Mouse (Mus musculus): ENCODE results near the gene Rtl6. TPM values are rescaled to one million over a fixed set of nuclear protein-coding genes. Genes with fewer than 3 reads are reported as not detected.

Gene Rtl6
- polyA plus RNA-seq, 1 experiment from 2014 or later, result 10.3 TPM

DNA sequence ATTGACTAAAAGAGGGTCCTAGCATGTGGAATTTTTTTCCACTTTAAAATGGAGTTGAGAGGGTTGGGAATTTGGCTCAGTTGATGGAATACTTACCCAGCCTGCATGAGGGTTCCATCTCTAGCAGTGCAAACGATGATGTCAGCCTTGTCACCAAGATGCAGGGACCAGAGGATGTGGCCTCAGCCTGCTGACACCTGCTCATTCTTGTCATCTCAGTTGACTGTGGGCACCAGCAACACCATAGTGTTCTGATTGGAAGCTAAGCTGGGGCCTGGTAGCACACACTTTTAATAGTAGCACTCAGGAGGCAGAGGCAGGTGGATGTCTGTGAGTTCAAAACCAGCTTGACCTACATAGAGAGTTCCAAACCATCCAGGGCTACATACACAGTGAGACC, 21.0 kb upstream of the Rtl6 start:
- no peaks in the 10 kb centered on the region for H3K27me3 ChIP-seq (replicated peaks)
- H3K9ac ChIP-seq, result no peak overlapping the region
- no peak overlapping the region for H3K4me3 ChIP-seq (replicated peaks)
- H3K4me1 ChIP-seq (replicated peaks), result no peaks in the 10 kb centered on the region
- ATAC-seq, result no peak
- no peak overlapping the region for H3K27ac ChIP-seq
- no peak overlapping the region for H3K4me2 ChIP-seq (replicated peaks)
- H3K36me3 ChIP-seq, result no peaks in the 10 kb centered on the region
- no peaks in the 10 kb centered on the region for H3K9me3 ChIP-seq
- 66% methylated on average over 1 of the region's 1 CpGs for WGBS

DNA sequence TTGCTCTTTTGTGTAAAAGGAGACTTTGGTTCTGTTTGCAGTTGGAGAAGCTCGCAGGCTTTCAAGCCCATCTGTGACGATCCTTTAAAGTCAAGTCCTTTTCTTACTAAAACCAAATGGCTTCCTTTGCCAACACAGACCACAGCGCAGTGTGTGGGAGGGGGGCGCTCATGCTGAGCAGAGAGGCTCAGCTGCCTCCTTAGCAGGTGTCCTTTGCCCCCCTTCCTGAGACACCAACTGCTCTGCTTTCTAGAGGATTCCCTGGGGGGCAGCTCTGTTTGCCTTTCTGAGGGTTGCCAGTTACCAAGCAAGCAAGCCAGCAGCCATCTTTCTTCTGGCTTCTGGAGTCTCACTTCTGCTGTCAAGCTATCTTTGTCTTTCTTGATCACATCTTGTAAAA, 19.4 kb upstream of the Rtl6 start:
- no peaks in the 10 kb centered on the region for H3K4me1 ChIP-seq (replicated peaks)
- no peak overlapping the region for H3K9ac ChIP-seq
- no peak overlapping the region for H3K4me2 ChIP-seq (replicated peaks)
- no peak overlapping the region for H3K4me3 ChIP-seq (replicated peaks)
- H3K9me3 ChIP-seq, result no peaks in the 10 kb centered on the region
- no peaks in the 10 kb centered on the region for H3K27me3 ChIP-seq (replicated peaks)
- 44% methylated on average over 4 of the region's 4 CpGs for WGBS
- no peak for ATAC-seq
- no peak overlapping the region for H3K27ac ChIP-seq
- no peaks in the 10 kb centered on the region for H3K36me3 ChIP-seq

DNA sequence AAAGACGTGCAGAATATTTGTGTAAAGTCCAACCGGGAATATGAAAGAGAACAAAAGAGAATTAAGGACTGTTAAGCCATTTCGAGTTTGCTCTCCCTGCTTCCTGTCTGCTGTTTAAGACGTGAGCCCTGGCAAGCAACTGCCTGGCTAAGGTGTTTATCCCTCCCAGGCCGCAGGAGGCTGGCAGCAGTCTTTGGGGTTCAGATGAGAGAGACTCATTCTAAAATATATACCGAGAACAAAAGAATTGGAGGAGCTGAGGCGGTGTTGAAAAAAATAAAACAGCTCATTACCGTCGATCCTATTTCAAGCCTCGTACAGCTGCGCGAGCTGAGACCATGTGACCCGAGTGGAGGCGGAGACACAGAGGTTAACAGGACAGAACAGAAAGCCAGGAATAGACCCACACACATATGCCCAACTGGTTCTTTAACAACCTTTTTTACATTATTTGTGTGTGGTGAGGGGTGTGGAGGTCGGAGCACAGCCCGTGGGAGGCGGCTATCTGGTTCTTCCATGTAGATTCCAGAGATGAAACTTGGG, 9.0 kb upstream of the Rtl6 start:
- Histone ChIP-seq H3K36me3 (no peaks in the 10 kb centered on the region), H3K4me2 (replicated peaks) (no peak overlapping the region), H3K9ac (no peak overlapping the region), H3K27ac (no peak overlapping the region), H3K4me1 (replicated peaks) (no peaks in the 10 kb centered on the region), H3K9me3 (no peaks in the 10 kb centered on the region), H3K4me3 (replicated peaks) (no peak overlapping the region), H3K27me3 (replicated peaks) (no peaks in the 10 kb centered on the region)
- 61% methylated on average over 17 of the region's 17 CpGs for WGBS
- ATAC-seq, result no peak

DNA sequence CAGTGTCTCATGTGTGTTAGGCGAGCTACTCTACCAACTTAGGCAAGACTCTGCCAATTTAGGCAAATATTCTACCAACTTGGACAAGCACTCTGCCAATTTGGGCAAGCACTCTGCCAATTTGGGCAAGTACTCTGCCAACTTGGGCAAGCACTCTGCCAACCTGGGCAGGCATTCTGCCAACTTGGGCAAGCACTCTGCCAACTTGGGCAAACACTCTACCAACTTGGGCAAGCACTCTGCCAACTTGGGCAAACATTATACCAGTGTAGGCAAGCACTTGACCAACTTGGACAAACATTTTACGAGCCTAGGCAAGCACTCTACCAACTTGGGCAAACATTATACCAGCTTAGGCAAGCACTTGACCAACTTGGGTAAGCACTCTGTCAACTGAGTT, 3.9 kb upstream of the Rtl6 start:
- Histone ChIP-seq H3K27ac (no peak overlapping the region), H3K4me3 (replicated peaks) (no peak overlapping the region), H3K4me2 (replicated peaks) (no peak overlapping the region), H3K9ac (no peak overlapping the region), H3K9me3 (no peaks in the 10 kb centered on the region), H3K36me3 (0 out of 2 replicates have a peak, but pooled peaks cover 4% of the 10 kb centered on the region), H3K4me1 (replicated peaks) (0 out of 2 replicates have a peak, but pooled peaks cover 4% of the 10 kb centered on the region), H3K27me3 (replicated peaks) (no peaks in the 10 kb centered on the region)
- no peak for ATAC-seq
- 79% methylated on average over 2 of the region's 2 CpGs for WGBS

DNA sequence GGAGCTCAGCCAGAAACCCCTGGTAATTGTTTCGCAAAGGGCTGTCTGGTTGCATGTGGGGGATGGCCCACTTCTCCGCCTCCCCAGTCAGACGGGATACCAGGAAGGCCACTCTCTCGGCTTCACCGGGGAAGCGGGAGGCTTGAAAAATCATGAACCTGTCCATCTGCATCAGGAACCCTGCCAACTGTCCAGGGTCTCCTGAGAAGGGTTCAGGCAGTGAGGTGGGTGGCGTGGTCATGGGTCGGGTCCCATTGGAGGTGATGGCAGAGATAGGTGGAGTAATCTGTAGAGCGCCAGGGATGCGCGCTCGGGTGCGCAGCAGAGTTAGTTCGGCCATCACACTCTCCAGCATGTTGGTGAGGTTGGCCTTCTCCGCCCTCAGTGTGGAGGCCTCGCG, 949 bp downstream of the Rtl6 start:
- Histone ChIP-seq H3K4me2 (replicated peaks) (peak overlapping the region; percentile 84), H3K4me1 (replicated peaks) (0 out of 2 replicates have a peak, but pooled peaks cover 4% of the 10 kb centered on the region), H3K27me3 (replicated peaks) (no peaks in the 10 kb centered on the region), H3K9ac (no peak overlapping the region), H3K9me3 (no peaks in the 10 kb centered on the region), H3K4me3 (replicated peaks) (peak overlapping the region; percentile 75; the same call in 1 of the 2 replicates), H3K36me3 (0 out of 2 replicates have a peak, but pooled peaks cover 8% of the 10 kb centered on the region), H3K27ac (no peak overlapping the region)
- WGBS, result 96% methylated on average over 17 of the region's 17 CpGs
- ATAC-seq, result no peak

DNA sequence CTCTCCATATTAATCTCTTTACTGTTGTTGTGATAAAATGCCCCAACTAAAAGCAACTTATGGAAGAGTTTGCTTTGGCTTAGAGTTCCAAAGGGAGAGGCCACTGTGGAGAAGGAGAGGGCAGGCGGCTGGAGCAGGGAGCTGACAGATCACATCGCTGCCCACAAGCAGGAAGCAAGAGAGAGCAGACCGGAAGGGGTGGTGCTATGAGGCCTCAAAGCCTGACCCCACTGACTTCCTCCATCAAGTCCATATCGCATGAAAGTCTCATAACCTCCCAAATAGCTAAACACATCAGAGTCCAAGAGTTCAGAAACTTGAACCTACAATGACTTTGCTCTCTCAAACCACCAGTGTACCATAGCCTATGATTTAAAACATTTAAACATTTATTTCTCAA, 6.6 kb downstream of the Rtl6 start:
- Histone ChIP-seq H3K27ac (no peak overlapping the region), H3K27me3 (replicated peaks) (no peaks in the 10 kb centered on the region), H3K4me2 (replicated peaks) (no peak overlapping the region), H3K9me3 (no peaks in the 10 kb centered on the region), H3K9ac (no peak overlapping the region), H3K36me3 (0 out of 2 replicates have a peak, but pooled peaks cover 3% of the 10 kb centered on the region), H3K4me3 (replicated peaks) (no peak overlapping the region), H3K4me1 (replicated peaks) (no peaks in the 10 kb centered on the region)
- 69% methylated on average over 4 of the region's 4 CpGs for WGBS
- no peak for ATAC-seq

DNA sequence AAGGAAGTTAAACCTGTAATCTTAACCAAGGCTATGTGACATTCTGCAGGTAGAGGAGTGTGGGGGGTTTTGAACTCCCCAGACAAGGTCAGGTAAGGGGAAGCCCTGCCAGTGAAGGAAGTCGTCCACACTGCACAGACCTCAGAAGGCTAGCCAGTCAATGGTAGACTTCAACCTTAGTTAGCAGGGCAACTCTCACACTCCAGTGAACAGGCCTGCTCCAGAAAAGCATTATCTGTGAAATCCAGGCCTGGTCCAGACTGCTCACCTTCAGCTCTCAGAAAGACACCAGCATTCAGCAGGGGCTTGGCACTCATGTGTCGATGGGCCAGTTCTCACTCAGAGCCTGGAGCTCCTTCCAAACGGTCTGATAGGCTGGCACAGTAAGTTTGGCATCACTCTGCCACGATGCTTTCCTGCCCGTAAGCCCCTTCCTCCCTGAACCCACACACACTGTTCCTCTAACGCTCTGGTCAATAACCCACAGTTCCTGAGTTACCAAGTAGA, 8.3 kb downstream of the Rtl6 start:
- ATAC-seq, result no peak
- H3K9ac ChIP-seq, result no peak overlapping the region
- H3K4me3 ChIP-seq (replicated peaks), result no peak overlapping the region
- H3K4me1 ChIP-seq (replicated peaks), result no peaks in the 10 kb centered on the region
- no peaks in the 10 kb centered on the region for H3K27me3 ChIP-seq (replicated peaks)
- H3K27ac ChIP-seq, result no peak overlapping the region
- H3K36me3 ChIP-seq, result no peaks in the 10 kb centered on the region
- 84% methylated on average over 6 of the region's 6 CpGs for WGBS
- no peaks in the 10 kb centered on the region for H3K9me3 ChIP-seq
- no peak overlapping the region for H3K4me2 ChIP-seq (replicated peaks)

DNA sequence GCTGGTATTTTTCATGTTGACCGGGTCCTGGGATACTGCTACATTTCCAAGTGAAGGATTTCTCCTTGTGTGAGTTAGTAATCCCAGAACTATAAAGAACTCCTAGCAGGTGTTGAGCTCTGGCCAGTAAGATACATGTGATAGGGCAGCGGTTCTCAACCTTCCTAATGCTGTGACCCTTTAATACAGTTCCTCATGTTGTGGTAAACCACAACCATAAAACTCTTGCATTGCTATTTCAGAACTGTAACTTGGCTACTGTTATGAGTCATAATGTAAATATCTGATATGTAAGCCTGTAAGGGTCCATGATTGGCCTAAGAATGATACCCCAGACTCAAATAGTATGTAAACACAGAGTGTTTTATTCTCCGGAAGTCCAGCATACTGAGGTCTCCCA, 11.6 kb downstream of the Rtl6 start:
- Histone ChIP-seq H3K36me3 (no peaks in the 10 kb centered on the region), H3K27me3 (replicated peaks) (no peaks in the 10 kb centered on the region), H3K4me3 (replicated peaks) (no peak overlapping the region), H3K4me1 (replicated peaks) (no peaks in the 10 kb centered on the region), H3K4me2 (replicated peaks) (no peak overlapping the region), H3K27ac (no peak overlapping the region), H3K9ac (no peak overlapping the region), H3K9me3 (no peaks in the 10 kb centered on the region)
- ATAC-seq, result no peak
- 84% methylated on average over 3 of the region's 3 CpGs for WGBS

DNA sequence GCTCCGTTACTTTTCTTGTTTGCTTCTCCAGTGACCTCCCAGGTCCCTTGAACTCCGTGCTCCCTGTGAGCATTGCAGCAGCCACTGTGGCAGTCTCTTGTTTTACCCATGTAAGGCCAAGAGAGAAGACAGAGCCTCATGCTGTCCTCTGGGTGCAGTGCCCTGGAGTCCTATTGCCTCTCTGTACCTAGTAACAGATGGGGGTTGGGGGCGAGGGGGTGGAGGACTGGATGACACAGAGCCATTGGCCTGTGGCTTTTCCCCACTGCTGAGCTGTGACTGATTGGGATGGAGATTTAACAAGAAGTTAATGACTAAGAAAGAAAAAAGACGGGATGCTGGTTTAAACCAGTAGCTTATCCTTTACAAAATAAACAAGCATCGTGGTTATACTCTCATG, 16.4 kb downstream of the Rtl6 start:
- Histone ChIP-seq H3K27ac (no peak overlapping the region), H3K4me3 (replicated peaks) (no peak overlapping the region), H3K4me1 (replicated peaks) (no peaks in the 10 kb centered on the region), H3K9ac (no peak overlapping the region), H3K9me3 (no peaks in the 10 kb centered on the region), H3K36me3 (no peaks in the 10 kb centered on the region), H3K27me3 (replicated peaks) (no peaks in the 10 kb centered on the region), H3K4me2 (replicated peaks) (no peak overlapping the region)
- WGBS, result 45% methylated on average over 5 of the region's 5 CpGs
- no peak for ATAC-seq

DNA sequence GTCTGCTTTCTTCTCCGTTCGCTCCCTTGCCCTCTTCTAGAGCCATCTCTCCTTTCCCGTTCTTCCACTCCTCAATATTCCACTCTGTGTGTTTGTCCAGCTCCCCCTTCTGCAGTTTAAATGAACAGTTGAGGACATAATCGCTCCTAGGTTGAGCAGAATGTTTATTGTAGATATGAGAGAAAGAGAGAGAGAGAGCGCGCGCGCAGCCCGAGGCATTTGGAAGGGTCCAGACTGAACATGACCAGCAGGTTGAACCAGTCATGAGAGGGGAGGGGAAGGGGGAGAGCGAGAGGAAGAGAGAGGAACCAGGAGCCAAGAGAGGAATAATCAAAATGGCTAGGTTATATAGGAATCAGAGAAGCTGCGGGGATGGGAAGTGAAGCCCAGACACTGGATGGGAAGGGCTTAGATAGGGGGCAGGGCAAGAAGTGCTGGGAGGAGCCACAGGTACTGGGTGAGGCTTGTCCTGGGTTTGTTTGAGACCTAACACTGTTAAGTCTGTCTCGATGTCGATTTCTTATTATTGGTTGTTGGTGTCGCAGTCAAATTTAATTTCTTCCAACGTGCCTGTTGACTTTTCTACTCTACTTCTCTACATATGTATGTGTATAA, 18.5 kb downstream of the Rtl6 start:
- H3K4me3 ChIP-seq (replicated peaks), result peak overlapping the region; percentile 10; the same call in 1 of the 2 replicates
- no peaks in the 10 kb centered on the region for H3K36me3 ChIP-seq
- H3K9me3 ChIP-seq, result no peaks in the 10 kb centered on the region
- H3K4me2 ChIP-seq (replicated peaks), result peak overlapping the region; percentile 41
- H3K9ac ChIP-seq, result no peak overlapping the region
- no peaks in the 10 kb centered on the region for H3K27me3 ChIP-seq (replicated peaks)
- no peak overlapping the region for H3K27ac ChIP-seq
- no peaks in the 10 kb centered on the region for H3K4me1 ChIP-seq (replicated peaks)
- ATAC-seq, result peak; percentile 73
- WGBS, result 61% methylated on average over 15 of the region's 15 CpGs

DNA sequence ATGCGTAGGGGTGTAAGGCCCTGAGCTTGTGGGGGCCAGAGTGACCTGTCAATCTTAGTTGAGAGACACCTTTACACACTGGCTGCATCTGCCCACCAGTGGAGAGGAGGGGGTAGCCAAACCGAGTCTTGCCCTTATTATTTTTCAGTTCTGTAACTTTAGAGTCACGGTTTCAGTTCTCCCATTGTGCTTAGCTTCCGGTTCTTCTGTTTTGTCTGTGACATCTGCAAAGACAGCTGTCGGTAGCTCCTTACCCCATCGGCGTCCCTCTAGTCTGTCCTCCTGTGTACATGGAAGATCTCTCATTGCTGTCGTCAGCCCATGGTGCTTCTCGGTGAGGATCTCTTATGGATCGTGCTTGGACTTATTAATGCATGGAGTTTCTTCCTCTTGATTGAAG, 20.5 kb downstream of the Rtl6 start:
- no peak for ATAC-seq
- no peak overlapping the region for H3K4me3 ChIP-seq (replicated peaks)
- H3K4me1 ChIP-seq (replicated peaks), result no peaks in the 10 kb centered on the region

DNA sequence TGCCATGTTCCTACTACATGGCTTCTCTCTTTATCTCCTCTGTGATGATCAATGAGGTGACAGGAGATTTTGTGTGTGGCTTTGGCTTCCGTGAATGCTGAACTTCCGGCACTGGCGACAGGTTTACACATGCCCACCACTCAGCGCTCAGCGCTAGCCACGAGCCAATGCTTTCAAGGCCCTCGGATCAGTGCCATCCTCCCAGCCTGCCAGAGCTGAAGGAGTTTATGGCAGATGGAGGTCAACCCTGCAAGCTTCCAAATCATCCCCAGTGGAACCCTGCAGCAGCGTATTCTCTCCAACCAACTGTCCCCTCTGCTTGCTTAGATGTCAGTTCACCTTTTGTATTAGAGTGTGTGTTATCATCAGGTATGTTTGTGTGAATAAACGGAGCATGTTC, 21.0 kb downstream of the Rtl6 start:
- Histone ChIP-seq H3K9me3 (no peaks in the 10 kb centered on the region), H3K4me2 (replicated peaks) (no peak overlapping the region), H3K36me3 (no peaks in the 10 kb centered on the region), H3K9ac (no peak overlapping the region), H3K27me3 (replicated peaks) (no peaks in the 10 kb centered on the region), H3K4me1 (replicated peaks) (no peaks in the 10 kb centered on the region), H3K27ac (no peak overlapping the region), H3K4me3 (replicated peaks) (no peak overlapping the region)
- ATAC-seq, result no peak
- WGBS, result 95% methylated on average over 9 of the region's 9 CpGs

More for the DNA sequence above, 20.5 kb downstream of the Rtl6 start:
- no peaks in the 10 kb centered on the region for H3K27me3 ChIP-seq (replicated peaks)
- H3K27ac ChIP-seq, result no peak overlapping the region
- H3K9ac ChIP-seq, result no peak overlapping the region
- WGBS, result 93% methylated on average over 10 of the region's 10 CpGs
- no peaks in the 10 kb centered on the region for H3K36me3 ChIP-seq
- no peaks in the 10 kb centered on the region for H3K9me3 ChIP-seq
- H3K4me2 ChIP-seq (replicated peaks), result no peak overlapping the region

DNA sequence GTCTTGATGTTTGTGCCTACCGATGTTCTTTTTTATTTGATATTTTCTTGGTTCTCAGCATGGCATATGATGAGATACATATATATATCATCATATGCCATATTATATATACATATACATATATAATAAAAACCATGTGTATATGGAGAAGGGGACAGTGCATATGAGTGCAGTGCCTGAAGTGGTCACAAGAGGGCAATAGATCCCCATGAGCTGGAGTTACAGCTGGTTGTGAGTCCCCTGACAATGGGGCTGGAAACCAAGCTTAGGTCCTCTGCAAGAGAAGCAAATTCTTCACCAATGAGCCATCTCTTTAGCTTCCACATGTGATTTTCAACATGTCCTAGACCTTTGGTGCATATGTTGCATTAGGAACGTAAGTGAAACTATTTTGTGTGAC, 21.7 kb downstream of the Rtl6 start:
- no peak for ATAC-seq
- H3K4me1 ChIP-seq (replicated peaks), result no peaks in the 10 kb centered on the region
- no peaks in the 10 kb centered on the region for H3K36me3 ChIP-seq
- H3K27me3 ChIP-seq (replicated peaks), result no peaks in the 10 kb centered on the region
- H3K4me3 ChIP-seq (replicated peaks), result no peak overlapping the region
- no peak overlapping the region for H3K9ac ChIP-seq
- no peak overlapping the region for H3K4me2 ChIP-seq (replicated peaks)
- H3K27ac ChIP-seq, result no peak overlapping the region
- WGBS, result 94% methylated on average over 2 of the region's 2 CpGs
- H3K9me3 ChIP-seq, result no peaks in the 10 kb centered on the region
